Mouse (Mus musculus) liver, embryonic 14.5 days (tissue): ENCODE measurements at regions not wholly inside any gene's neighbourhood (a gene's known extent, or its start where the extent isn't known, plus 50 kb on each side); places are given as distances from the start of the nearest gene placed in this dataset.

Experiments used
- CTCF ChIP-seq: IDR thresholded peaks from 2 replicates; pipeline ENCODE4 v1.5.1; 2016; ENCODE audit warnings: antibody characterized with exemption, low read depth, control low read depth
- EP300 ChIP-seq: IDR thresholded peaks from 2 replicates; pipeline ENCODE4 v1.6.1; 2016; ENCODE audit warnings: antibody characterized with exemption, low read depth

GRCm38 (mm10) chr3:101704919-101705318 is 100.4 kb upstream of the Atp1a1 start:
- no peak for TF ChIP-seq CTCF
- TF ChIP-seq EP300: no peak
